10 mouse cellular contexts compared by ENCODE assay signal in genomic region chr5:119749153-119749552, GRCm38 (mm10).
DNase-seq lines count a peak whose midpoint lies in the region; ATAC-seq and TF ChIP-seq lines count a peak whose summit lies in the region.
"Had no signal": no experiment of that assay in that cellular context is flagged by ENCODE, and none has a peak within 500 bp of the region (broad histone marks: within the 10 kb centered on the region; RNA-seq: fewer than 3 reads in every experiment).

No protein-coding gene starts in this region.

- no peak for DNase-seq in heart, adult 8-10 months (ENCODE audit: low spot score)
- no peak for DNase-seq in embryonic facial prominence, embryonic 14.5 days (ENCODE audit: low spot score)
- DNase-seq in midbrain, embryonic 14.5 days = no peak
- DNase-seq in liver, postnatal 0 days = no peak
- no peak for DNase-seq in natural killer cell, adult 2 months (ENCODE audit: low spot score in 2 of 2)
- DNase-seq in cerebellum, adult 18-20 months = no peak
- DNase-seq: cerebellum, adult 11 months had no signal

- H3K9ac ChIP-seq in heart, embryonic 16.5 days (ENCODE audit: low read length) = no peak overlapping the region
- no peak overlapping the region for H3K9ac ChIP-seq in embryonic facial prominence, embryonic 14.5 days (ENCODE audit: low read depth, low read length)
- no peak overlapping the region for H3K9ac ChIP-seq in intestine, embryonic 16.5 days (ENCODE audit: low read depth, low read length)
- H3K9ac ChIP-seq in midbrain, embryonic 14.5 days (replicated peaks; ENCODE audit: low read length) = no peak overlapping the region
- H3K9ac ChIP-seq in liver, postnatal 0 days (replicated peaks) = no peak overlapping the region

- H3K4me3 ChIP-seq in heart, embryonic 16.5 days (ENCODE audit: low read length) = no peak overlapping the region
- 0 out of 2 replicates have a peak overlapping the region, but pooled peaks have one; percentile 22 for H3K4me3 ChIP-seq in embryonic facial prominence, embryonic 14.5 days (ENCODE audit: low read depth, low read length)
- H3K4me3 ChIP-seq in intestine, embryonic 16.5 days (ENCODE audit: low read length) = no peak overlapping the region
- H3K4me3 ChIP-seq in midbrain, embryonic 14.5 days (replicated peaks; ENCODE audit: low read depth, low read length) = no peak overlapping the region
- no peak overlapping the region for H3K4me3 ChIP-seq in liver, postnatal 0 days (ENCODE audit: low read depth, low read length)

- peak overlapping the region; percentile 58 for H3K4me2 ChIP-seq in heart, embryonic 16.5 days (ENCODE audit: low read depth, low read length)
- H3K4me2 ChIP-seq in embryonic facial prominence, embryonic 14.5 days (ENCODE audit: low read depth, low read length) = peak overlapping the region; percentile 44
- 0 out of 2 replicates have a peak overlapping the region, but pooled peaks have one; percentile 27 for H3K4me2 ChIP-seq in intestine, embryonic 16.5 days (ENCODE audit: low read depth, low read length)
- peak overlapping the region; percentile 41; the same call in 1 of the 2 replicates for H3K4me2 ChIP-seq in midbrain, embryonic 14.5 days (ENCODE audit: low read length)
- H3K4me2 ChIP-seq in liver, postnatal 0 days (ENCODE audit: low read depth, low read length) = no peak overlapping the region

- no peak for ATAC-seq in heart, embryonic 16.5 days (replicated peaks; ENCODE audit: extremely low read depth, insufficient read depth, low FRiP score)
- no peak for ATAC-seq in embryonic facial prominence, embryonic 14.5 days (ENCODE audit: low read depth)
- ATAC-seq in intestine, embryonic 16.5 days = no peak
- ATAC-seq in midbrain, embryonic 14.5 days (ENCODE audit: low FRiP score, low TSS enrichment) = no peak
- ATAC-seq in liver, postnatal 0 days = no peak
- ATAC-seq: inflammation-experienced regulatory T-cells, adult 6 months had no signal

- no peaks in the 10 kb centered on the region for H3K9me3 ChIP-seq in heart, embryonic 16.5 days (replicated peaks; ENCODE audit: control insufficient read depth, low read length)
- peaks cover 6% of the 10 kb centered on the region; the same call in 1 of the 2 replicates for H3K9me3 ChIP-seq in embryonic facial prominence, embryonic 14.5 days (ENCODE audit: control insufficient read depth, low read length)
- H3K9me3 ChIP-seq in intestine, embryonic 16.5 days (ENCODE audit: control insufficient read depth, low read length) = no peaks in the 10 kb centered on the region
- H3K9me3 ChIP-seq in midbrain, embryonic 14.5 days (ENCODE audit: control insufficient read depth, low read length) = no peaks in the 10 kb centered on the region
- peaks cover 5% of the 10 kb centered on the region; the same call in 1 of the 2 replicates for H3K9me3 ChIP-seq in liver, postnatal 0 days (ENCODE audit: low read length)

- no peak for TF ChIP-seq CTCF in liver, postnatal 0 days (IDR thresholded peaks at IDR 0.05; ENCODE audit: low read depth)

- no peak for TF ChIP-seq EP300 in liver, postnatal 0 days (IDR thresholded peaks at IDR 0.05; ENCODE audit: low read depth)

- peaks cover 23% of the 10 kb centered on the region for H3K27me3 ChIP-seq in heart, embryonic 16.5 days (ENCODE audit: control insufficient read depth, insufficient read depth, low read length)
- H3K27me3 ChIP-seq in embryonic facial prominence, embryonic 14.5 days (replicated peaks; ENCODE audit: control insufficient read depth, insufficient read depth, low read length) = peaks cover 36% of the 10 kb centered on the region
- H3K27me3 ChIP-seq in intestine, embryonic 16.5 days (replicated peaks; ENCODE audit: control insufficient read depth, insufficient read depth, low read length) = peaks cover 21% of the 10 kb centered on the region
- peaks cover 29% of the 10 kb centered on the region for H3K27me3 ChIP-seq in midbrain, embryonic 14.5 days (ENCODE audit: control insufficient read depth, insufficient read depth, low read length)
- H3K27me3 ChIP-seq in liver, postnatal 0 days (ENCODE audit: insufficient read depth, low read length) = peaks cover 33% of the 10 kb centered on the region

- WGBS in heart, embryonic 16.5 days = 9% methylated on average over 14 of the region's 17 CpGs
- 3% methylated on average over 11 of the region's 17 CpGs for WGBS in embryonic facial prominence, embryonic 14.5 days
- WGBS in intestine, embryonic 16.5 days = 8% methylated on average over 17 of the region's 17 CpGs
- 5% methylated on average over 16 of the region's 17 CpGs for WGBS in midbrain, embryonic 14.5 days
- WGBS in liver, postnatal 0 days (ENCODE audit: insufficient replicate concordance) = 8% methylated on average over 14 of the region's 17 CpGs

- no peaks in the 10 kb centered on the region for H3K4me1 ChIP-seq in heart, embryonic 16.5 days (ENCODE audit: control insufficient read depth, insufficient read depth, low read length)
- H3K4me1 ChIP-seq in embryonic facial prominence, embryonic 14.5 days (ENCODE audit: control insufficient read depth, insufficient read depth, low read length) = 0 out of 2 replicates have a peak, but pooled peaks cover 4% of the 10 kb centered on the region
- 0 out of 2 replicates have a peak, but pooled peaks cover 5% of the 10 kb centered on the region for H3K4me1 ChIP-seq in intestine, embryonic 16.5 days (ENCODE audit: control insufficient read depth, insufficient read depth, low read length)
- no peaks in the 10 kb centered on the region for H3K4me1 ChIP-seq in midbrain, embryonic 14.5 days (ENCODE audit: control insufficient read depth, insufficient read depth, low read length)
- H3K4me1 ChIP-seq in liver, postnatal 0 days (ENCODE audit: insufficient read depth) = no peaks in the 10 kb centered on the region

- no peak overlapping the region for H3K27ac ChIP-seq in heart, embryonic 16.5 days (ENCODE audit: low read length)
- no peak overlapping the region for H3K27ac ChIP-seq in embryonic facial prominence, embryonic 14.5 days (replicated peaks; ENCODE audit: low read depth, low read length)
- no peak overlapping the region for H3K27ac ChIP-seq in intestine, embryonic 16.5 days (ENCODE audit: low read length)
- no peak overlapping the region for H3K27ac ChIP-seq in midbrain, embryonic 14.5 days (replicated peaks; ENCODE audit: low read depth, low read length)
- no peak overlapping the region for H3K27ac ChIP-seq in liver, postnatal 0 days (ENCODE audit: low read depth)

- no peaks in the 10 kb centered on the region for H3K36me3 ChIP-seq in heart, embryonic 16.5 days (ENCODE audit: control insufficient read depth, insufficient read depth)
- no peaks in the 10 kb centered on the region for H3K36me3 ChIP-seq in embryonic facial prominence, embryonic 14.5 days (ENCODE audit: control insufficient read depth, insufficient read depth, low read length)
- no peaks in the 10 kb centered on the region for H3K36me3 ChIP-seq in intestine, embryonic 16.5 days (ENCODE audit: control insufficient read depth, insufficient read depth, low read length)
- no peaks in the 10 kb centered on the region for H3K36me3 ChIP-seq in midbrain, embryonic 14.5 days (ENCODE audit: control insufficient read depth, insufficient read depth, low read length)
- H3K36me3 ChIP-seq in liver, postnatal 0 days (replicated peaks; ENCODE audit: insufficient read depth, low read length) = no peaks in the 10 kb centered on the region
